Mouse (Mus musculus) liver, embryonic 14.5 days (tissue): ENCODE results near the gene Ccnj. TPM values are rescaled to one million over a fixed set of nuclear protein-coding genes. Genes with fewer than 3 reads are reported as not detected.

Experiments
- ATAC-seq: fragments of 200-750 bp; cut with Nextera tagmentation; 2 replicates; pipeline ENCODE4 v1.8.0; 2017; ENCODE audit warnings: moderate number of reproducible peaks, mild to moderate bottlenecking, moderate library complexity; ENCODE audit not compliant: insufficient read depth
- DNase-seq, 3 experiments: peaks; one replicate each; pipeline ENCODE4 v3.0.0-alpha.2; 2012 to 2013; ENCODE audit warnings: low read depth in 3 of 3, low spot score in 3 of 3
- H3K27ac ChIP-seq: fragments of 300-500 bp; sonication (generic); 2 replicates; pipeline ENCODE4 v1.5.1; 2014; ENCODE audit warnings: moderate library complexity, mild to moderate bottlenecking, control low read depth, inconsistent platforms
- H3K27me3 ChIP-seq: fragments of 300-500 bp; sonication (generic); 2 replicates; pipeline ENCODE4 v1.6.1; 2014; ENCODE audit warnings: mild to moderate bottlenecking, low read length, moderate library complexity; ENCODE audit not compliant: control insufficient read depth, insufficient read depth
- H3K36me3 ChIP-seq: fragments of 300-500 bp; sonication (generic); replicated peaks from 2 replicates; pipeline ENCODE4 v1.6.1; 2014; ENCODE audit warnings: low read depth; ENCODE audit not compliant: control insufficient read depth, insufficient read depth
- H3K4me1 ChIP-seq, 2 experiments: fragments of 200-500 bp in 1 of 2; fragments of 300-500 bp in 1 of 2; sonication (generic) in 1 of 2; replicated peaks; 2 replicates each; pipeline ENCODE4 v1.6.1; 2012 to 2014; ENCODE audit warnings: antibody characterized with exemption in 1 of 2, inconsistent platforms in 1 of 2, low read length in 1 of 2; ENCODE audit not compliant: control insufficient read depth in 2 of 2, insufficient read depth in 2 of 2
- H3K4me2 ChIP-seq: fragments of 300-500 bp; sonication (generic); 2 replicates; pipeline ENCODE4 v1.6.1; 2014; ENCODE audit warnings: low read depth, mild to moderate bottlenecking, control low read depth, moderate library complexity
- H3K4me3 ChIP-seq, 2 experiments: fragments of 200-500 bp in 1 of 2; fragments of 300-500 bp in 1 of 2; sonication (generic) in 1 of 2; 2 replicates each; pipeline ENCODE4 v1.5.1; 2012 to 2014; ENCODE audit warnings: low read depth in 2 of 2, low read length in 2 of 2, mild to moderate bottlenecking in 2 of 2, control low read depth in 1 of 2, inconsistent platforms in 1 of 2, moderate library complexity in 1 of 2; ENCODE audit not compliant: insufficient read depth in 1 of 2
- H3K9ac ChIP-seq: fragments of 300-500 bp; sonication (generic); replicated peaks from 2 replicates; pipeline ENCODE4 v1.6.1; 2014; ENCODE audit warnings: mild to moderate bottlenecking, control low read depth, moderate library complexity
- H3K9me3 ChIP-seq: fragments of 300-500 bp; sonication (generic); 2 replicates; pipeline ENCODE4 v1.6.1; 2016; ENCODE audit warnings: low read length, mixed read lengths; ENCODE audit not compliant: control insufficient read depth
- CTCF ChIP-seq: IDR thresholded peaks from 2 replicates; pipeline ENCODE4 v1.5.1; 2016; ENCODE audit warnings: antibody characterized with exemption, low read depth, control low read depth
- EP300 ChIP-seq: IDR thresholded peaks from 2 replicates; pipeline ENCODE4 v1.6.1; 2016; ENCODE audit warnings: antibody characterized with exemption, low read depth
- WGBS: fragments of 180-500 bp; shearing (Covaris S2); extraction: QIAGEN DNeasy Blood & Tissue Kit; methylation state at CpG from one replicate; pipeline ENCODE4 v1.1.7; 2014; ENCODE audit not compliant: insufficient replicate concordance; 5-methylcytosine and 5-hydroxymethylcytosine counted together
- polyA plus RNA-seq, 2 experiments: library from polyadenylated mRNA; depleted of rRNA in 1 of 2; stranded (reverse) in 1 of 2; unstranded in 1 of 2; fragments of >200 nt; fragmentation: Nextera tagmentation in 1 of 2; extraction: Ambion mirVana in 1 of 2; gene quantifications; 2 replicates each; pipeline versions ENCODE4 v1.2.1 to v1.2.3; 2012 to 2014

Ccnj gene
- polyA plus RNA-seq, 2 experiments: 2.9 to 3.2 TPM

DNA sequence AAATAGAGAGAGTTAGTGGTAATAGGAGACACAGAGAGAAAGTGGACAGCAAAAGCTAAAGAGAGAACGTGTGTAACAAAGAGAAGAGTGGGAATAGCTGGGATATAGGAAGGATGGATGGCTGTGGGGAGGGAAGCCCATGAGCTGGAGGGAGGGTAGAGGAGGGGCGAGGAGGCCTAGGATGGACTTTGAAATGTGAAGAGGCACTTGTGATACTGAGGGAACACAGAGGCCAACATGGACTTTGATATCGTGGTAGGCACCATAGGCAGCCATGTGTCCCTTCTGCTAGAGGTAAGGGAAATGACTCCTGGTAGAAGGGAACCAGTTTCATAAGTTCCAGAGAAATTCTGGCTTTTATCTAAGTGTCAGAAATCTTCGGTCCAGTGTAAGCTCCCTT is 19.2 kb upstream of the Ccnj start:
- Histone ChIP-seq H3K27ac (peak overlapping the region; percentile 100), H3K9ac (peak overlapping the region; percentile 89)
- 75% methylated on average over 4 of the region's 4 CpGs for WGBS

DNA sequence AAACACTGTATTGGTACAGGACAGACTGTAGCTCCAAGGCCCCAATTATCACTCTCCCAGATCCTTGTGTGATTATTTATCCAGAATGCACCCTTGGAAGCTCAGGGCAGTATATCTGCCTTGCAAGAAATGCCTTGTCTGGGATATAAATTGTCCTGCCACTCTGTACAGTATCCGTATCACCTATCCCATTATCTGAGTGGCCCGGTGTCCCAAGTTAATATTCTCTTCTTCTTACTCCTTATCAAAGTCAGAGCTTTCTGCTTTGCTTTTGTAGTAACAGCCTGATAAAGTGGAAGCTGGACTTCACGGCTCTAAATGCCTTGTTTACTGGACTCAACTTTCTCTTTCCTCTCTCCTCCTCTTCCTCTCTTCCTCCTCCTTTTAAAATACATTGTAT is 18.3 kb upstream of the Ccnj start:
- peak overlapping the region; percentile 100 for H3K27ac ChIP-seq
- peak overlapping the region; percentile 93 for H3K4me2 ChIP-seq
- H3K9me3 ChIP-seq: no peaks in the 10 kb centered on the region
- no peak for TF ChIP-seq CTCF
- TF ChIP-seq EP300: 0 out of 2 replicates have a peak, but pooled peaks have one; percentile 37
- peak; percentile 48 for ATAC-seq
- WGBS: 6% methylated on average over 3 of the region's 3 CpGs
- peak overlapping the region; percentile 89 for H3K9ac ChIP-seq
- H3K27me3 ChIP-seq: no peaks in the 10 kb centered on the region
- peak overlapping the region in 1 of 2 experiments; percentile 41; a peak in 2 of 4 replicates for H3K4me3 ChIP-seq
- H3K36me3 ChIP-seq: no peaks in the 10 kb centered on the region
- peaks cover 37 to 41% of the 10 kb centered on the region in 2 experiments for H3K4me1 ChIP-seq
- DNase-seq: peak; percentile 53 to 67 (median 61)

More for the DNA sequence above, 19.2 kb upstream of the Ccnj start:
- H3K4me3 ChIP-seq: no peak overlapping the region
- H3K27me3 ChIP-seq: no peaks in the 10 kb centered on the region
- TF ChIP-seq CTCF: no peak
- TF ChIP-seq EP300: no peak
- no peaks in the 10 kb centered on the region for H3K9me3 ChIP-seq
- H3K36me3 ChIP-seq: no peaks in the 10 kb centered on the region
- peaks cover 33 to 35% of the 10 kb centered on the region in 2 experiments for H3K4me1 ChIP-seq
- no peak for DNase-seq
- no peak overlapping the region for H3K4me2 ChIP-seq
- ATAC-seq: no peak

DNA sequence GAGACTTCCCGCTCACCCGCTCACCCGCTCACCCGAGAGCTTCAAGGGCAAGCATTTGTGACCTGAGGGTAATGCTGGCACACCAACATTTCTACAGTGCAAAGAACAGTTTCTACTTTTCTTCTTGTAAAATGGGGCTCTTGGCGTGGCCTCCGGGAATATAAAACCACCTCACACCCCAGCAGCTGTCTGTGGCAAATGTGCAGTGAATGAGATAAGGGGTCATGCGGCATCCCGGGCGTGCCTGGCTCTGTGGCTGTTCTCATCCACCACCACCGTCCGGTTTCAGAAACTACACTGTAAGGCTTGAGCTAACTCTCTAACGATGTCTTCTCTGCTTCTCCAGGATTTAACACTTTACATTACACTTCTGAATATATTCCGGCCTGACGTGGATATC is 17.7 kb upstream of the Ccnj start:
- peak; percentile 98 for ATAC-seq
- DNase-seq: peak; percentile 91 to 93 (median 92)
- Histone ChIP-seq H3K4me1 (peaks cover 43 to 47% of the 10 kb centered on the region in 2 experiments), H3K9ac (peak overlapping the region; percentile 89), H3K27ac (peak overlapping the region; percentile 100), H3K4me2 (peak overlapping the region; percentile 93), H3K9me3 (no peaks in the 10 kb centered on the region), H3K4me3 (peak overlapping the region; percentile 41 to 50), H3K27me3 (no peaks in the 10 kb centered on the region), H3K36me3 (no peaks in the 10 kb centered on the region)
- 10% methylated on average over 14 of the region's 14 CpGs for WGBS
- TF ChIP-seq CTCF (peak; percentile 43), EP300 (peak; percentile 93)

DNA sequence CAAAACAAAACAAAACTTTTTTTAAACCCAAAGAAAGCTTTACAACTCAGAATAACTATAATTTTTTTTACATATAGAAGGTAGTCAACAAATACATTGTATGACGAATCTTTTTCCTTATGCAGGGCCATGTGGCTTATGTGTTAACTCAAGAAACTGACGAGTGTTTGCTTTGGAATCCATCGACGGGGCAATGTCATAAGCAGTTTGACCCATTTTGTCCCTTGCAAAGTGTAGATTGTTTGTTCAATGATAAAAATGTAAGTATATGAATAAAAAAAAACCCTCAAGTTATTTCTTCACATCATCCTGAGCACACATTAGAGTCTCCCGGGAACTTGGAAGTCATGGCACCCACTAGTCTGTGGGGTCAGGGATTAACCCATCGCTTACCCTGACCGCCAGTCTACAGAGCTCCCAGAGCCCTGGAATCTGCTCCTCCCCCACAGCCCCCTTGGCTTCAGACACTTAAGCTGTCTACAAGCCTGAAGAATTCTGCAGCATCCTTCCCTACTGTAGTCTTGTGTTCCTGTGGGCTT is 15.4 kb upstream of the Ccnj start:
- Histone ChIP-seq H3K4me2 (no peak overlapping the region), H3K4me3 (no peak overlapping the region), H3K27me3 (no peaks in the 10 kb centered on the region), H3K9ac (no peak overlapping the region), H3K27ac (no peak overlapping the region), H3K4me1 (peaks cover 46 to 59% of the 10 kb centered on the region in 2 experiments), H3K36me3 (no peaks in the 10 kb centered on the region), H3K9me3 (no peaks in the 10 kb centered on the region)
- TF ChIP-seq CTCF (no peak), EP300 (no peak)
- no peak for DNase-seq
- WGBS: 78% methylated on average over 7 of the region's 7 CpGs
- ATAC-seq: no peak

DNA sequence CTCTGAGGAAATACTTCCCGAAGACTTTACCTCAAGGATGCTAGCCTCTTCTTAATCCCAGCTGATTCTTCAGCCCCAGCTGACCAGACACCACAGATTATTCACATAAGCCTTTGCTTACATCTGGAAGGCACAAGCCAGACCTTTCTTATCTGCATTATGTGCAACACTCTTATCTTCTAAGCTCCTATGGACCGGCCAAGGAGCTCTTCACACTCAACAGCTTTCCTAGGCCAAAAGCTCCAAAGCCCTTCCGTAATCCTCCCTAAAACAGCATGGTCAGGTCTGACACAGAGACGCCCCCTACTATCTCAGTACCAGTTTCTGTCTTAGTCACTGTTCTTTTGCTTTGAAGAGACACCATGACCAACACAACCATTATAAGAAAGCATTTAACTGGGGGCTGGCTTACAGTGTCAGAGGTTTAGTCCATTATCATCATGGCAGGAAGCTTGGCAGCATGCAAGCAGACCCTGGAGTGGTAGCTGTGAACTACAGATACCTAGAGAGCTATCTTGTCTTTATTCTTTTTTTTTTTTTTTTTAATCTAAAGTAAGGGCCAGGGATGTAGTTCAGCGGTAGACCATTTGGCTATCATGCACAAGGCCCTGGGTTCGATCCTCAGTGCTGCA is 13.1 kb upstream of the Ccnj start:
- 27% methylated on average over 6 of the region's 6 CpGs for WGBS

More for the DNA sequence above, 13.1 kb upstream of the Ccnj start:
- Histone ChIP-seq H3K9me3 (no peaks in the 10 kb centered on the region), H3K36me3 (no peaks in the 10 kb centered on the region), H3K27me3 (no peaks in the 10 kb centered on the region), H3K4me3 (no peak overlapping the region), H3K4me1 (peaks cover 32 to 44% of the 10 kb centered on the region in 2 experiments), H3K9ac (no peak overlapping the region; the same call in 1 of the 2 replicates), H3K27ac (peak overlapping the region; percentile 84), H3K4me2 (peak overlapping the region; percentile 55)
- no peak for DNase-seq
- TF ChIP-seq CTCF: no peak
- TF ChIP-seq EP300: peak; percentile 31; the same call in 1 of the 2 replicates
- ATAC-seq: peak; percentile 17; the same call in 1 of the 2 replicates
